Mouse (Mus musculus) megakaryocyte, embryonic 14.5 days (primary cell): ENCODE results near the gene Trim28. TPM values are rescaled to one million over a fixed set of nuclear protein-coding genes. Genes with fewer than 3 reads are reported as not detected.

Experiments used
- H3K27me3 ChIP-seq: replicated peaks from 2 replicates; pipeline ENCODE3; 2012; ENCODE audit warnings: inconsistent platforms
- H3K36me3 ChIP-seq: replicated peaks from 2 replicates; pipeline ENCODE3; 2012; ENCODE audit warnings: low read length, inconsistent platforms, mixed read lengths
- H3K4me1 ChIP-seq: 2 replicates; pipeline ENCODE4 v1.6.1; 2012; ENCODE audit warnings: inconsistent platforms
- H3K4me3 ChIP-seq: replicated peaks from 2 replicates; pipeline ENCODE3; 2012; ENCODE audit warnings: moderate library complexity, mild to moderate bottlenecking, inconsistent platforms
- H3K9me3 ChIP-seq: 2 replicates; pipeline ENCODE4 v1.6.1; 2012; ENCODE audit warnings: inconsistent platforms
- FLI1 ChIP-seq: IDR thresholded peaks from 2 replicates; pipeline ENCODE4 v1.6.1; 2012; ENCODE audit warnings: low read length, inconsistent platforms, mixed read lengths
- GATA1 ChIP-seq: IDR thresholded peaks from 3 replicates; pipeline ENCODE4 v1.6.1; 2012; ENCODE audit warnings: mixed read lengths, low read length, inconsistent platforms, borderline replicate concordance
- polyA plus RNA-seq: library from polyadenylated mRNA; stranded (reverse); fragments of >175 nt; gene quantifications from 2 replicates; pipeline ENCODE4 v1.2.3, GENCODE M21; 2012; ENCODE audit warnings: low replicate concordance; ENCODE audit not compliant: insufficient read depth

Trim28 gene
- polyA plus RNA-seq: 55.5 and 236 TPM in 2 replicates

GRCm38 (mm10) chr7:12998851-12999250 is at the start of gene Trim28:
Trim28 (plus strand) TSS chr7:12999114.
- no peaks in the 10 kb centered on the region for H3K9me3 ChIP-seq
- H3K27me3 ChIP-seq: peaks cover 10% of the 10 kb centered on the region
- no peaks in the 10 kb centered on the region for H3K4me1 ChIP-seq
- H3K36me3 ChIP-seq: peaks cover 1% of the 10 kb centered on the region
- H3K4me3 ChIP-seq: no peak within 1 kb of the TSS
- TF ChIP-seq FLI1 (no peak), GATA1 (no peak)

GRCm38 (mm10) chr7:12949872-12950229 is 49.1 kb upstream of the Trim28 start:
- Histone ChIP-seq H3K9me3 (peaks cover 9% of the 10 kb centered on the region), H3K36me3 (no peaks in the 10 kb centered on the region), H3K4me3 (peak overlapping the region; percentile 90), H3K27me3 (peaks cover 2% of the 10 kb centered on the region), H3K4me1 (peaks cover 23% of the 10 kb centered on the region; the same call in 1 of the 2 replicates)
- no peak for TF ChIP-seq GATA1
- TF ChIP-seq FLI1: no peak

GRCm38 (mm10) chr7:12954896-12955295 is 44.0 kb upstream of the Trim28 start:
- Histone ChIP-seq H3K9me3 (no peaks in the 10 kb centered on the region), H3K4me3 (no peak overlapping the region), H3K4me1 (peaks cover 32% of the 10 kb centered on the region; the same call in 1 of the 2 replicates), H3K27me3 (no peaks in the 10 kb centered on the region), H3K36me3 (no peaks in the 10 kb centered on the region)
- TF ChIP-seq GATA1 (no peak), FLI1 (no peak)

GRCm38 (mm10) chr7:12957511-12957910 is 41.4 kb upstream of the Trim28 start:
- Histone ChIP-seq H3K9me3 (no peaks in the 10 kb centered on the region), H3K27me3 (no peaks in the 10 kb centered on the region), H3K36me3 (no peaks in the 10 kb centered on the region), H3K4me1 (peaks cover 30% of the 10 kb centered on the region), H3K4me3 (peak overlapping the region; percentile 8)
- TF ChIP-seq GATA1 (no peak), FLI1 (no peak)

GRCm38 (mm10) chr7:12958948-12959347 is 40.0 kb upstream of the Trim28 start:
- H3K4me1 ChIP-seq: peaks cover 38% of the 10 kb centered on the region
- H3K36me3 ChIP-seq: no peaks in the 10 kb centered on the region
- H3K4me3 ChIP-seq: no peak overlapping the region
- TF ChIP-seq GATA1 (no peak), FLI1 (no peak)
- no peaks in the 10 kb centered on the region for H3K27me3 ChIP-seq
- no peaks in the 10 kb centered on the region for H3K9me3 ChIP-seq

GRCm38 (mm10) chr7:12959718-12960117 is 39.2 kb upstream of the Trim28 start:
- no peaks in the 10 kb centered on the region for H3K36me3 ChIP-seq
- H3K4me1 ChIP-seq: peaks cover 41% of the 10 kb centered on the region
- H3K4me3 ChIP-seq: no peak overlapping the region
- no peaks in the 10 kb centered on the region for H3K27me3 ChIP-seq
- TF ChIP-seq FLI1 (no peak), GATA1 (no peak)
- no peaks in the 10 kb centered on the region for H3K9me3 ChIP-seq

- Histone ChIP-seq H3K4me3 (peak overlapping the region; percentile 95), H3K4me1 (peaks cover 49% of the 10 kb centered on the region), H3K27me3 (no peaks in the 10 kb centered on the region), H3K9me3 (no peaks in the 10 kb centered on the region), H3K36me3 (no peaks in the 10 kb centered on the region)
- TF ChIP-seq GATA1 (no peak), FLI1 (no peak)
These were observed 37.3 kb upstream of the Trim28 start for GRCm38 (mm10) chr7:12961511-12962141.

- Histone ChIP-seq H3K9me3 (no peaks in the 10 kb centered on the region), H3K4me3 (peak within 1 kb of the TSS; percentile 93), H3K4me1 (peaks cover 76% of the 10 kb centered on the region), H3K36me3 (peaks cover 26% of the 10 kb centered on the region), H3K27me3 (no peaks in the 10 kb centered on the region)
- TF ChIP-seq FLI1 (no peak), GATA1 (no peak)
These were observed 33.2 kb upstream of the Trim28 start, which contains the start of gene Zfp324 for GRCm38 (mm10) chr7:12965678-12966091. Zfp324 (plus strand) TSS chr7:12965838.

- Histone ChIP-seq H3K36me3 (peaks cover 31% of the 10 kb centered on the region), H3K27me3 (no peaks in the 10 kb centered on the region), H3K4me3 (peak overlapping the region; percentile 93), H3K4me1 (peaks cover 76% of the 10 kb centered on the region), H3K9me3 (no peaks in the 10 kb centered on the region)
- TF ChIP-seq FLI1: no peak
These were observed 32.6 kb upstream of the Trim28 start for GRCm38 (mm10) chr7:12966104-12966845.

- no peak for TF ChIP-seq FLI1
- no peak for TF ChIP-seq GATA1
These were observed 28.0 kb upstream of the Trim28 start for GRCm38 (mm10) chr7:12970906-12971305.

More at GRCm38 (mm10) chr7:12970906-12971305, 28.0 kb upstream of the Trim28 start:
- peak overlapping the region; percentile 30 for H3K4me3 ChIP-seq
- H3K4me1 ChIP-seq: peaks cover 61% of the 10 kb centered on the region
- peaks cover 57% of the 10 kb centered on the region for H3K36me3 ChIP-seq
- H3K27me3 ChIP-seq: no peaks in the 10 kb centered on the region
- H3K9me3 ChIP-seq: no peaks in the 10 kb centered on the region
